Mouse (Mus musculus) ES-E14 (cell line): Measurements from ENCODE around the gene Chrnb2.

Experiments
- MAFK ChIP-seq: IDR thresholded peaks from 2 replicates; pipeline ENCODE4 v1.6.1; 2014; ENCODE audit warnings: mild to moderate bottlenecking, low read depth, low read length, inconsistent platforms; ENCODE audit not compliant: insufficient read depth
- ZC3H11A ChIP-seq: IDR thresholded peaks from 2 replicates; pipeline ENCODE4 v1.6.1; 2012; ENCODE audit warnings: low read depth, mild to moderate bottlenecking, inconsistent platforms, low read length, borderline replicate concordance
- ZNF384 ChIP-seq: IDR thresholded peaks from 2 replicates; pipeline ENCODE4 v1.6.1; 2012; ENCODE audit warnings: low read depth, low read length, inconsistent platforms

DNA sequence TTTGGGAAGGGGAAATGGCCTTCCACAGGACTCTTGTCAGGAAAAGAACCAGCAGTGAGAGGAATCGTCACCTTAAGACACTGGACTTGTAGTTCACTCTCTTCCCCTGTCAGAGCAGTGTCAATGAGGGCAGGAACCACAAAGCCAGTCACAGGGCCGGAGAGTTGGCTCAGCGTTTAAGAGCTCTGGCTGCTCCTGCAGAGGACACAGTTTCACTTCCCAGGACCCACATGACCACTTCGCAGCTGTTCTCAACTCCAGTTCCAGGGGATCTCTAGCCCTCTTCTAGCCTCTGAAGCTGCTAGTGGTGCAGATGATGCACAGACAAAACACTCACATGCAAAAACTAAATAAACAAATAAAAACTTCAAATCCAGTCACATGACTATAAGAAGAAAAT is 31.9 kb upstream of the Chrnb2 start:
- no peak for TF ChIP-seq MAFK
- no peak for TF ChIP-seq ZNF384
- TF ChIP-seq ZC3H11A = no peak
